Mouse (Mus musculus): ENCODE data around the gene Dnah6.

GRCm38 (mm10) chr6:73012931-73013330 is 208.5 kb downstream of the Dnah6 start:
- TF ChIP-seq CTCF (IDR thresholded peaks at IDR 0.05; ENCODE audit: borderline replicate concordance, extremely low read depth, insufficient read depth, insufficient read length) (no peak), POLR2A (IDR thresholded peaks at IDR 0.05; ENCODE audit: borderline replicate concordance, extremely low read depth, insufficient read depth, insufficient read length, poor library complexity, severe bottlenecking) (no peak)
